Mouse (Mus musculus) spleen, adult 12 weeks (tissue): ENCODE results near the gene Nin.

Experiments
- DNase-seq: peaks from one replicate; pipeline ENCODE4 v3.0.0; 2022; ENCODE audit warnings: low spot score

Nin gene

GRCm38 (mm10) chr12:70118721-70119345, 5.3 kb upstream of the Nin start:
- no peak for DNase-seq

GRCm38 (mm10) chr12:70117146-70117545, 3.6 kb upstream of the Nin start:
- no peak for DNase-seq

GRCm38 (mm10) chr12:70112090-70112383, 1.5 kb downstream of the Nin start:
- DNase-seq = no peak

- peak; percentile 53 for DNase-seq
Measured at GRCm38 (mm10) chr12:70111367-70112089, 2.0 kb downstream of the Nin start.

- DNase-seq = no peak
Measured at GRCm38 (mm10) chr12:70111117-70111366, 2.5 kb downstream of the Nin start.

GRCm38 (mm10) chr12:70110375-70111116, 3.0 kb downstream of the Nin start:
- no peak for DNase-seq

GRCm38 (mm10) chr12:70109921-70110320, 3.6 kb downstream of the Nin start:
- DNase-seq = no peak

GRCm38 (mm10) chr12:70108104-70108503, 5.4 kb downstream of the Nin start:
- no peak for DNase-seq

GRCm38 (mm10) chr12:70106508-70106907, 7.0 kb downstream of the Nin start:
- DNase-seq = no peak

- DNase-seq = no peak
Measured at GRCm38 (mm10) chr12:70105885-70106284, 7.6 kb downstream of the Nin start.

GRCm38 (mm10) chr12:70104776-70105420, 8.6 kb downstream of the Nin start:
- DNase-seq = no peak

GRCm38 (mm10) chr12:70104199-70104598, 9.3 kb downstream of the Nin start:
- no peak for DNase-seq

GRCm38 (mm10) chr12:70103257-70103656, 10.3 kb downstream of the Nin start:
- DNase-seq = no peak

GRCm38 (mm10) chr12:70102426-70102825, 11.1 kb downstream of the Nin start:
- DNase-seq = no peak

- DNase-seq = no peak
Measured at GRCm38 (mm10) chr12:70101823-70102222, 11.7 kb downstream of the Nin start.

- no peak for DNase-seq
Measured at GRCm38 (mm10) chr12:70097901-70098300, 15.6 kb downstream of the Nin start.

- no peak for DNase-seq
Measured at GRCm38 (mm10) chr12:70097316-70097715, 16.2 kb downstream of the Nin start.

- no peak for DNase-seq
Measured at GRCm38 (mm10) chr12:70093266-70093893, 20.1 kb downstream of the Nin start.

GRCm38 (mm10) chr12:70088297-70088696, 25.2 kb downstream of the Nin start:
- DNase-seq = no peak

GRCm38 (mm10) chr12:70085351-70085750, 28.2 kb downstream of the Nin start:
- DNase-seq = no peak

GRCm38 (mm10) chr12:70084198-70084597, 29.3 kb downstream of the Nin start:
- no peak for DNase-seq

GRCm38 (mm10) chr12:70083737-70084136, 29.8 kb downstream of the Nin start:
- DNase-seq = no peak
